Comparison of ENCODE assay signal across 34 mouse cellular contexts in the genomic region with DNA sequence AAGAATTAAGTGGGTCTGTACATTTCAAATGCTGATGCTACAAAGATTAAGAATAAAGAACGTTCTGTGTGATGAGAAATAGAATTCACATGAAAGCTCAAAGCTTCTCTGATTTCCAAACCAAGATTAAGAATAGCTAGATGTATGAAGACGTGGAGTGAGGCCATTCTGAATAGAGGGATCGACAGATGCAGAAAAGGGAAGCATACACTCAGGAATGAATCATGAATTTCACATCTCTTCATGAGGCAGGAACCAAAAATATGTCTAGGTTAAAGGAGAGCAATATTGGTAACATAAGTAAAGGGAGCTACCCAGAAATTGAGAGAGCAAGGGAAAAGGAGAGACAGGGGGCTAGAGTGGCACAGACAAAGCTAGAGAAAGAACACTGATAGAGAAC. TPM values are rescaled to one million over a fixed set of nuclear protein-coding genes. Genes with fewer than 3 reads are reported as not detected.
"Had no signal": no experiment of that assay in that cellular context is flagged by ENCODE, and none has a peak within 500 bp of the region (broad histone marks: within the 10 kb centered on the region; RNA-seq: fewer than 3 reads in every experiment).

No protein-coding gene starts in this region.

- H3K27me3 ChIP-seq: embryonic facial prominence, embryonic 12.5 days; embryonic facial prominence, embryonic 13.5 days; embryonic facial prominence, embryonic 15.5 days; forebrain, embryonic 12.5 days; forebrain, embryonic 13.5 days; forebrain, embryonic 15.5 days had no signal

- H3K9ac ChIP-seq: embryonic facial prominence, embryonic 12.5 days; embryonic facial prominence, embryonic 13.5 days; embryonic facial prominence, embryonic 15.5 days; forebrain, embryonic 12.5 days; forebrain, embryonic 13.5 days; forebrain, embryonic 15.5 days; forebrain, postnatal 0 days had no signal

- ATAC-seq: forebrain, embryonic 13.5 days; forebrain, embryonic 14.5 days; forebrain, embryonic 15.5 days; forebrain, postnatal 0 days had no signal

- H3K4me1 ChIP-seq: embryonic facial prominence, embryonic 10.5 days; embryonic facial prominence, embryonic 12.5 days; embryonic facial prominence, embryonic 13.5 days; embryonic facial prominence, embryonic 15.5 days; forebrain, embryonic 10.5 days; forebrain, embryonic 12.5 days; forebrain, embryonic 13.5 days; forebrain, embryonic 15.5 days had no signal

- DNase-seq: cerebellum, adult 2 months; cerebellum, adult 8-10 months; cerebellum, adult 9-10 months; cerebellum, adult 9-11 months; cerebellum, postnatal 10 days; cerebellum, postnatal 14 days; cerebellum, postnatal 25 days; cerebellum, postnatal 36 days; embryo, embryonic 11 days; forebrain, postnatal 0 days; gastrocnemius, adult 2 months; gastrocnemius, postnatal 10 days; gastrocnemius, postnatal 14 days; gastrocnemius, postnatal 25 days; gastrocnemius, postnatal 36 days; heart, adult 11 months; heart, adult 18-20 months; heart, adult 2 months had no signal

- H3K9me3 ChIP-seq: embryonic facial prominence, embryonic 10.5 days; embryonic facial prominence, embryonic 12.5 days; embryonic facial prominence, embryonic 13.5 days; embryonic facial prominence, embryonic 15.5 days; forebrain, embryonic 10.5 days; forebrain, embryonic 12.5 days; forebrain, embryonic 13.5 days; forebrain, embryonic 15.5 days had no signal

- H3K4me2 ChIP-seq: embryonic facial prominence, embryonic 12.5 days; embryonic facial prominence, embryonic 13.5 days; embryonic facial prominence, embryonic 15.5 days; forebrain, embryonic 12.5 days; forebrain, embryonic 13.5 days; forebrain, embryonic 15.5 days had no signal

- H3K27ac ChIP-seq: embryonic facial prominence, embryonic 10.5 days; embryonic facial prominence, embryonic 12.5 days; embryonic facial prominence, embryonic 13.5 days; embryonic facial prominence, embryonic 15.5 days; forebrain, embryonic 10.5 days; forebrain, embryonic 12.5 days; forebrain, embryonic 13.5 days; forebrain, embryonic 15.5 days; gastrocnemius, adult 2 months; heart, adult 2 months had no signal

- H3K4me3 ChIP-seq: embryonic facial prominence, embryonic 10.5 days; embryonic facial prominence, embryonic 12.5 days; embryonic facial prominence, embryonic 13.5 days; embryonic facial prominence, embryonic 15.5 days; erythroblast, embryonic 14.5 days; forebrain, embryonic 10.5 days; forebrain, embryonic 12.5 days; forebrain, embryonic 13.5 days; forebrain, embryonic 15.5 days; gastrocnemius, adult 2 months; heart, adult 2 months had no signal

- H3K36me3 ChIP-seq: embryonic facial prominence, embryonic 10.5 days; embryonic facial prominence, embryonic 12.5 days; embryonic facial prominence, embryonic 13.5 days; embryonic facial prominence, embryonic 15.5 days; forebrain, embryonic 10.5 days; forebrain, embryonic 12.5 days; forebrain, embryonic 15.5 days had no signal

RNA-seq across cellular contexts. Expression of gene P2ry10, which starts 7.3 kb away (rescaled TPM):
- total RNA-seq: gastrocnemius, adult 18-20 months; gastrocnemius, adult 2 months; gastrocnemius, adult 8-10 months; gastrocnemius, postnatal 14 days; gastrocnemius, postnatal 25 days had no signal
- polyA plus RNA-seq: cerebellum, adult 2 months; cortical plate, adult 2 months; embryonic facial prominence, embryonic 10.5 days; embryonic facial prominence, embryonic 11.5 days; erythroblast, embryonic 14.5 days; forebrain, embryonic 10.5 days; forebrain, embryonic 11.5 days; forebrain, embryonic 13.5 days; forebrain, embryonic 14.5 days; forebrain, embryonic 15.5 days; forebrain, postnatal 0 days; frontal cortex, adult 2 months had no signal
